Mouse (Mus musculus) cerebellum, adult 2 months (tissue): Measurements from ENCODE around the gene Alppl2.

Source experiments
- CTCF ChIP-seq: fragments of 200-500 bp; IDR thresholded peaks from 2 replicates; pipeline ENCODE4 v1.5.1; 2011; ENCODE audit warnings: low read depth, mild to moderate bottlenecking, control low read depth, low read length, moderate library complexity, borderline replicate concordance; ENCODE audit not compliant: insufficient read depth
- POLR2A ChIP-seq: fragments of 200-500 bp; IDR thresholded peaks from 2 replicates; pipeline ENCODE4 v1.6.1; 2011; ENCODE audit warnings: low read length, control low read depth, borderline replicate concordance; ENCODE audit not compliant: insufficient read depth

DNA sequence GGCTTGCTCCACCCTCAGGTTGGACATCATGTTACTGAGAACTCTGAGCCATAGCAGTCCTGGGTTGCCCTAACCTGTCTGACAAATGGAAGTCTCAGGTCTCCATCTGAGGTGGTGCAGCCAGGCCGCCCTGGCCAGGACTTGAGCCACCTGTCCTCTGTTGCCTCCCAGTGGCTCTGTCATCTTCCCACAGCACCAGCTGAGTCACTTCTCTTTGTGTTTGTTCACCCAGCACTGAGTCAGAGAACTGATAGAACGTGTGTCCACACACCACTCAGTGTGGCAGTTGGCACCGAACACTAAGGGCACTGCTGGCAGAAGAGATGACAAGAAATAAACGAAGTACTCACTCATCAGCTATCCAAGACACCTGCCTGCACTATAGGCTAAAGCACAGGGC lies 38.4 kb downstream of the Alppl2 start:
- TF ChIP-seq POLR2A (no peak), CTCF (peak; percentile 2; the same call in 1 of the 2 replicates)
